Mouse (Mus musculus) adrenal gland, adult 2 months (tissue): ENCODE data around the gene Tnpo3. TPM values are rescaled to one million over a fixed set of nuclear protein-coding genes. Genes with fewer than 3 reads are reported as not detected.

Source experiments
- DNase-seq: peaks from one replicate; pipeline ENCODE4 v3.0.0; 2021
- polyA plus RNA-seq: library from polyadenylated mRNA; depleted of rRNA; stranded (reverse); fragments of >200 nt; gene quantifications from 2 replicates; pipeline ENCODE4 v1.2.3, GENCODE M21; 2012
- total RNA-seq, 2 experiments: library from RNA; stranded (reverse); gene quantifications; 2 replicates each; pipeline ENCODE4 v1.2.3; 2021

The Tnpo3 gene
- total and polyA plus RNA-seq, 3 experiments, result 46.3 to 66.8 (median 62.8) TPM

DNA sequence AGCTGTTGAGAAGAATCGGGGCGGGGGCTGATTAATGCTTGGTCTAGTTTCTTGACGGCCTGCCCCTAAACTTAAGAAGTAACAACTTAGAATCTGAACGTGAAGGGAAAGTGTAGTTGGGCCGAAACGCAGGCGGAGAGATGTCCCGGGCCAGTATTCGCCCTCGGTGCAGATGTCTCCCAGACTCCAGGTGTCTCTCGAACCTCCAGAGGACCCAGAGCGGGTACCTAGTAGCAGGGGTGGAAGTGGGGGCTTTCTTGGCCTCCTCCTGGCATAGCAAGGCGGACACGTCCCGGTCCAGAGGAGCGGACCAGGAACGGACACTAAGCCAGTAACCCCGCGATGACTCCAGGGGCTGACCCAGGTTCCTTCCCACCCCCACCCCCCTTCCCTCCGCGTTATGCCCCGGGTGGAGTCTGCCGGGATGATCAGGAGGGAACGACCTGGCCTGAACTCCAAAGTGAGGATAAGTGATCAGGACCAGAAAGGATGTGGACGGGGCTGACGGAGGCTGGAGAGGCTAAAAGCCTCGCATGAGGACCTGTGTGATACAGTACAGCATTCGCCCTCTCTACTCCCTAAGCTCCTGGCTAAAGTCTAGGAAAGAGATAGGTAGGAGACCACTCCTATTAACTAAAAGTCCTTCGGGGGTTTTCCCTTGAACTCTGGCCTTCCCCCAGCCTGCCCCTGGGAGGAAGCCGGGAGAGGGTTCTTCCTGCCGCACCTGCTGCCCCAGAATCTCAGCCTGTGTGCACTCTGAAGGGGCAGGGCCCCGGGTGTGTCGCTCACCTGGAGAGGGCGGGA lies 82.1 kb downstream of the Tnpo3 start:
- no peak for DNase-seq

GRCm38 (mm10) chr6:29526281-29527251 lies 83.1 kb downstream of the Tnpo3 start, which contains the start of gene Irf5:
TSS of gene Irf5 (plus strand) at chr6:29526625.
- peak; percentile 55 for DNase-seq

DNA sequence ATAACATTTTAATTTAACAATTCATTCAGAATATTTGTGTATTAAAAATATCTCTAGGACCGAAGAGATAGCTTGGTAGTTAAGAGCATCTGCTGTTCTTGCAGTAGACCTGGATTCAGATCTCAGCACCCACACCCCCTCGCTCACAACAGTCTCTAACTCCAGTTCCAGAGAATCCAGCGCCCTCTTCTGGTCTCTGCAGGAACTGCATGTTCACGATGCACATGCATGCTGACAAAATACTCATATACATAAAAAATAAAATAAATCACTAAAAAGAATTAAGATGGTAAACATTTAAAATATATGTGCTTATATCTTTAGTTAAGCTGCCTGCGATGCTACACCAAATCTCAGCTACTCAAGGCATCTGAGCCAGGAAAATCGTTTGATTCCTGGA lies 84.4 kb downstream of the Tnpo3 start:
- no peak for DNase-seq

DNA sequence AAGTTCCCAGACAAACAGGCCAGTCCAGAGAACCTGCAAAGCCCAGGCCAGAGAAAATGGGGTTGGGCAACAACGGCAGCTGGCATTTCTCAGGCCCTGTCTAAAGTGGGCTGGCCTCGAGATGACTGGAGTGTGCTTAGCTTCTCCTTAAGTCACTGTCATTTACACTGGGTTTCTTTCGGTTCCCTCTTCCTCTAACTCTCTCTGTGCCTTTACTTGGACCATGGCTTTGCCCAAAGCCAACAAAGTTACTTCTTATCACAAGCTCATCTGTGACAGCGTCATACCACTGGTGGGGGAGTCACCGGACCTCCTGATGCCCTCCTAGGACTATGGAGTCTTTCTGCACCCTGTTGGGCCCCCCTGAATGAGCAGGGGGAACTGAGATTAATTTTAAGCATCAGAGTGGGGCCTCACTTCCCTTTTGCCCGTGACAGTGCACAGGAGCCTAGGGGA lies 85.6 kb downstream of the Tnpo3 start:
- no peak for DNase-seq

DNA sequence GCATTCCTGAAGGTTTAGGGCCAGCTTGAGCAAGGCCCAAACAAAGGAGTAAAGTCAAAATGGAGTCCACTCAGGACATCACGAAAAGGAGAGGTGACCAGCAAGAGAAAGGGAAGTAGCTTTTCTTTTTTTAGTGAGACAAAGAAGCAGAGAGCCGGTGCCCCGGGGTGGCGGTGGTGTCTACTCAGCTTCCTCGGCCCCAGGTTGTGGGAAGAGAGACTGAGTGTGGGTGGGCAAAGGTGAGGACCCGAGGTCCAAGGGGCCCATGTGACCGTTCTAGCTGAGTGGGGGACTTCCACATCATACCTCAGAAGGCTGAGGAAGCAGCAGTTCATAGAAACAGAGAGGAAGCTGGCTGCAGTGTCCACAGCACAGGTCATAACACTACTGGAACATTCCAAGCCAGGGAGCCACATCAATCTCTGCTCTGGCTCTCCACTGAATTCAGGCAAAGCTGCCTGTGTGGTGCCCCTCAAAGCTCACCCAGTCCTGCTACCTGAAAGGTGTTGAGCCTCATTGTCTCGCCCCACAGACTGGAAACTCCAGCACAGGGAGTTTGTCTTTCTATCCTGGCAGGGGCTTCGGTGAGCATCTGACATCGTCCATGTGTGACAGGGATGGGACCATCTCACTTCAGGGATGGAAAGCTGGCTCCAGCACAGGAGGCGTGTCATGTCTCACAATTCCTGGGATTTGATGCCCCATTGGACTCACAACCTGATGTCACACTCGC lies 86.2 kb downstream of the Tnpo3 start:
- DNase-seq, result no peak

- no peak for DNase-seq
Observed at GRCm38 (mm10) chr6:29522626-29523300, 86.9 kb downstream of the Tnpo3 start.

- peak; percentile 72 for DNase-seq
Observed at GRCm38 (mm10) chr6:29517139-29517538, 92.5 kb downstream of the Tnpo3 start.

DNA sequence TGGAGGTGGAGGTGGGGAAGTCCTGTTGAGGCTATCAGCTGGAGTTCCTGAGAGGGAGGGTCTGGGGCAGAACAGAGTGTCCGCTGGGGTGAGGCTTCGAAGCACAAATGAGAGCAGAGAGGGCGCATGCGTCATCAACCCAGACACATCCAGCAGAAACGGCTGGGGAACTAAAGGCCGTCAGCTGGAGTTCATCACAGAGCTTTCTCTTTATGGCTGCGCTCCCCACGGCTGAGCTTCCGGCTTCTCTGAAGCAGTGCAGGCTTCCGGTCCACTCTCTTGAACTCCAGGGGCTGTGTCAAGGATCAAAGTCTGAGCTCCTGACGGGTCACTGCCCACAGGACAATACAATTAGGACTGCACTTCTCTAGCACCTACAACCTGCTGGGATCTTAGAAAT lies 96.4 kb downstream of the Tnpo3 start:
- no peak for DNase-seq

GRCm38 (mm10) chr6:29509086-29509485 lies 100.6 kb downstream of the Tnpo3 start:
- no peak for DNase-seq

DNA sequence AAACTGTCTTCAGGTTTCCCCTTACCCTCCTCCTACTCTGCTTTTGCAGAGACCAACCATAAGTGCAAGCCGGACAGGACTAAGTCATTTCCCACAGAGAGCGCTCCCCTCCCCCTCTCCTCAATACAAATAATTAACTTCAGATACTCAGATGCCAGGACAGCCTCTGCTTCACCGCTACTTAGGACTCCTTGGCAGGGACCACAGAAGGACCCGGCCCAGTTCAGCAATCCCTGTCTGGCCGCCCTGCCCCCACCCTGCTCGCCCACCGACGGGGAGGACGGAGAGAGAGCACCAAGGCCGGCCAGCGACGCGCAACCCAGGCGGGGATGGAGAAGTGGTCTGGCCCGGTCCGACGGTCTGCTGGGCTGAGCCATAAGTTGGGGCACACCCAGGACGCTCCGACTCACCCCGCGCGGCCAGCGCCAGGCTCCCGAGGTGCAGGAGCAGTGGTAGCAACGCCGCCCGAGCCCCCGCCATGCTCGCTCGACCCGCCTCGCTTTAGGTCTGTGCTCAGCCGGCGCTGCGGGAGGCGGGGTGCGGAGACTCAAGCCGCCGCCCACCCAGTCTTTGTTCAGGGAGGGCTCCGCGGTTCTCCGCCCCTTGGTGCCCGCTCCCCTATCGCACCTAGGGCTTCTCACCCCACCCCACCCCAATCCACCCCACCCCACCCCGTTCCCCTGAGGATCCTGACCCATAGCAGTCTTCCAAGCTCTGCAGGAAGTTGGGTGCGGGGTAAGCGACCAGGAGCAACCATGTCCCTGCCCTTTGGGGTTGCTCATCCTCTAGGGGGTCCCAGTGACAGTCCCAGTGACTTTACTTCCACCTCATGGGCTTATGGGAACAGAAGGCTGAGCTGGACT lies 102.0 kb downstream of the Tnpo3 start, which contains the start of gene Kcp:
TSS of gene Kcp (minus strand) at position 506 of the 863 bp plus-strand sequence.
- peak; percentile 18 for DNase-seq

- DNase-seq, result no peak
Observed at GRCm38 (mm10) chr6:29506834-29507233, 102.9 kb downstream of the Tnpo3 start.

DNA sequence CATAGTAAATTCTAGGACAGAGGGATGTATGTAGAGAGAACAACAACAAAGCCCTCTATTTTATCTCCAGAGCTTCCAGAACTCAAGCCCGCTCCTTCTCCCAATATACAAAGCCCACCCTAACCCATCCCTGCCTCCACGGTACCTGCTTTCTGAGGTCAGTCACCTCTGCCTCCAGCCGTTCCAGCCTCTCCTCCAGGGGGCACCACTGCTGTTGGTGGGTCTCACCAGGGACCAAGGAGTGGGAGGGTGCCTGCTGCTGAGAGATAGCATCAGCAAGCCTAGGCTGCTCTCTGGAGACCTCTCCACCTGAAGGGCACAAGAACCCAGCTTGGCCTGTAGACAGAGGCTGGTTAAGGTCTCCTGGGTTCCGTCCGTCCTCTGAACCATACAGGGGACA lies 104.2 kb downstream of the Tnpo3 start:
- no peak for DNase-seq

- no peak for DNase-seq
Observed at GRCm38 (mm10) chr6:29501599-29501998, 108.1 kb downstream of the Tnpo3 start.

DNA sequence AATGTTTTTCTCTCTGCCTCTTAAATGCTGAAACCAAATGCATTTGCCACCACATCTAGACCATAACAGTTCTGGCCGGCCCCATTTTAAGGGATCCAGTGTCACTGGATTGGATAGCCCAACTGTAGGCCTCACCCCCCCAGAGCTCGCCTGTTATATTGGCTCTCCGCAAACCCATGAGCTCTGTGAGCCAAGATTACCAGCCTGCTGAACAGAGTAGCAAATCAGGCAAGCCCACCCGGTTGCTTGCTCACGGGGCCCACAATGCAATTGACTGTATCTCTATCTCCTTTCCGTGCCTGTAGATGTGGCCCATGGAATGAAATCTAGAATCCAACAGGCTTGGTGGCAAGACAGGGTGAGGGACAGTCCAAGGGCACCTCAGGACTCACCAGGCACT lies 108.9 kb downstream of the Tnpo3 start:
- no peak for DNase-seq

DNA sequence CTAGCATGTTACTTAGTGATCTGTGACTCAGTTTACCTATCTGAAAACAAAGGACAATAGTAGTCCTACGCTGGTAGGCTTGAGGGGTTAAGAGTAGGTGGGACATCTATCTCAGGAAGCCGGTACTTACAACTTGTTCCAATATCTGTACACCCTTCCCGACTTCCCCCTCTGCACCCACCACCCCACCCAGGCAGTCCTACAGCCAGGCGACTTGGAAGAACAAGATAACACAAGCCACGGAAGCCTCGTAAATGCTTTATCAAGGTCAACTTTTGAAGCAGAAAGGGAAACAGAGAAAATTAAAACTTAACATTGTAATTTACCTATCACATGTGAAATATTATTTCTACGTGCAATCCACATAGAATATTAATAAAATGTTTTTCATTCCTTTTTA lies 109.5 kb downstream of the Tnpo3 start:
- no peak for DNase-seq

DNA sequence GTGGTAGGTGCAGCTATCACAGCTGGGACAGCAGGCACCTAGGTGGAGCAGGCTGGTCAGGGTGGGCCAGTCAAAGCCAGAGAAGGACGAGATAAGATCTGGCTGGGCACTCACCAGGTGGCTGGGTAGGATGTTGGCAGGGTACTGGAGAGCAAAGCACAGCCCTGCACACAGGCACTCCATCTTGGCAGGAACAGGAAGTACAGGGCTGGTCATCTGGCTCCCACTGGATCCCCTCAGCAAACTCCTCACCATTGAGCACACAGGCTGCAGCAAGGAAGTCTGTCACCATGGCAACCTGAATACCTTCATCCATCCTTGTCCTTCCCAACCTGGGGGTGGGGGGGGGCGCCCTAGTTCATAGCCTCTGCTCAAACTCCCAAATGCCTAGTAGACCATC lies 111.9 kb downstream of the Tnpo3 start:
- no peak for DNase-seq

GRCm38 (mm10) chr6:29496270-29496669 lies 113.4 kb downstream of the Tnpo3 start:
- no peak for DNase-seq

DNA sequence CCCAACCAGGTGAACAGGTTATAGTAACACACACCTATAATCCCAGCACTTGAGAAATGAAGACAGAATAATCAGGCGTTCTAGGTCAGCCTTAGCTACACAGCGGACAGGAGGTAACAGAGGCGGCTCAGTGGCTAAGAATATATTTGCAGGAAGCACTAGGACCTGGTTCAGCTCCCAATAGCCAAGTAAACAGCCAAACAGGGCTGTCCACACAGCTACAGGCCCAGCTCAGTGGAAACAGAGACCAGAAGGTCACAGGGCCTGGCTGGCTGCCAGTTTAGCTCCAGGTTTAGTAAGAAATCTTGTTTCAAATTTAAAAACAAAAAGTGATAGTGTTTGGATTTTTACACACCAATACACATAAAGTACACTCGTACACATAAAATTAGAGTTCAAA lies 115.6 kb downstream of the Tnpo3 start:
- peak; percentile 50 for DNase-seq
